Mouse (Mus musculus): ENCODE data around the gene Hs6st2.

DNA sequence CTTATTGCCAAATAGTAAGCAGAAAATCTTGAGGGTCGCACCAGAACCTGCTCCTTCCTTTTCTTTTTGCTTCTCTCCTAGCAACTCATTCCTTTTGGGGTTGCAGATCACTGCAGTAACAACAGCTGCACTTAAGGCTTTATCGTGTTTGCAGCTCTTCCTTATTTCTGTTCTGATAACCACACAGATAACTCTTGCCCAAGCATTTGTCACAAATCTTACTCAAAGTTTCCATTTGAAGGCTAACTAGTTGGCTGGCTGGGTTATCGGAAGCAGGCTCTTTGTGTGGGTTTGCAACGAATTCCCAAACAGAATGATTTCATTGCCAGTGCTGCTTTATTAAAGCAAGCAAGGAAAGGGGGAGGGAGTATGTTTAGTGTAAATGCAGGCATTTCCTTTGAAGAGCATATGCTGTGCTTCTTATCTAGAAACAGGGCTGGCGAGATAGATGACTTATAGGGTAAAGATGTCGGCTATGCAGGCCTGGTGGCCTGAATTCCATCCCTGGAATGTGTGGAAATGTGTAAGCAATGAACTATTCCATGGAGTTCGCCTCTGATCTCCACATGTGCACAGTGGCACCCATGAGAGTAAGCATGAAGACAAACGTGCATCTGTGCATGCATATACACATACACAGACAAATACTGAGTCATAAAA is 32.6 kb upstream of the Hs6st2 start:
- no peak for TF ChIP-seq CTCF (IDR thresholded peaks at IDR 0.05; ENCODE audit: extremely low read depth, insufficient read length, insufficient replicate concordance, low read depth, low read length)
- TF ChIP-seq POLR2A (IDR thresholded peaks at IDR 0.05; ENCODE audit: low read depth, low read length): no peak
